Mouse (Mus musculus) layer of hippocampus, postnatal 25 days (tissue): ENCODE data around the gene Psme2. TPM values are rescaled to one million over a fixed set of nuclear protein-coding genes. Genes with fewer than 3 reads are reported as not detected.
A peak's percentile ranks its signal among the peaks of the same experiment; 100 is the strongest.

ENCODE experiments used
- DNase-seq, 2 experiments: peaks; one replicate each; pipeline ENCODE4 v3.0.0; 2022; ENCODE audit warnings: mixed read lengths in 2 of 2, low spot score in 1 of 2; ENCODE audit errors: extremely low spot score in 1 of 2
- total RNA-seq, 2 experiments: library from RNA; stranded (reverse); gene quantifications; 2 replicates each; pipeline ENCODE4 v1.2.3; 2021

Gene Psme2
- total RNA-seq, 2 experiments from 2014 or later = 47.9 to 55.6 TPM

DNA sequence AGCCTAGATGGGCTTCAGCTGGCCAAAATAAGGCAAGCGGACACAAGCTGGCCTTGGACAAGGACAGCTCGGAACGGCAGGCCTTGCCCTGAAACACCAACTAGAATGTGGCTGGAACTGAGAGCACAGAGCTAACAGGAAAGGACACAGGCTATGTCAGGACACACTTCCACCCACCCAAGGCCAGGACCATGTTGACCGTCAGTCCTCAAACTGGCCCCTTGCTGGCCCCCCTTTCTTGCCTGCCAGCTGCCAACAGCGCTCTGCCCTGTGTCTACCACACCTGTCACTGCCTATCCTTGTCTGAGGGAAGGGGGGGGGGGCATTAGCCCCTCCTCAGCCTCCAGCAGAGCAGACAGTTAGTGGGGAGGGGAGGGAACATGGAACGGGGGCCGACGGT is 15.6 kb downstream of the Psme2 start, which contains the start of gene Fitm1:
Fitm1 (plus strand) TSS at position 316 of the 400 bp plus-strand sequence.
- no peak for DNase-seq

- DNase-seq = no peak
These were observed 19.2 kb downstream of the Psme2 start for GRCm38 (mm10) chr14:55571760-55572159.

GRCm38 (mm10) chr14:55570588-55570987 is 20.3 kb downstream of the Psme2 start:
- DNase-seq = no peak

- no peak for DNase-seq
These were observed 23.4 kb downstream of the Psme2 start for GRCm38 (mm10) chr14:55567496-55567895.

DNA sequence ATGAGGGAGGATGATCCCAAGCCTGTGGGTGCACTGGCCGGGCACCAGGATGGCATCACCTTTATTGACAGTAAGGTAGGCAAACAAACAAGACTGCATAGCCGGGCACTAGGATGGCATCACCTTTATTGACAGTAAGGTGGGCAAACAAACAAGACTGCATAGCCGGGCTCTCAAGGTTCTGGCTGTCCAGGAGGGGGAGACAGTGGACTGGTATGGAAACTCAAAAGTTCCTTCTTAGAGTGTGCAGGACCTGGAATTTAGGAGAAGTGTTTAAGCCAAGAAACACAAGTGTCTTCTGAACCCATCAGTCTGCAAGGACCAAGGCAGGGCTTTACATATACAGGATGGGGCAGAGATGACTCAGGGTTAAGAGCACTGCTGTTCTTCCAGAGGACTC is 25.2 kb downstream of the Psme2 start:
- no peak for DNase-seq

DNA sequence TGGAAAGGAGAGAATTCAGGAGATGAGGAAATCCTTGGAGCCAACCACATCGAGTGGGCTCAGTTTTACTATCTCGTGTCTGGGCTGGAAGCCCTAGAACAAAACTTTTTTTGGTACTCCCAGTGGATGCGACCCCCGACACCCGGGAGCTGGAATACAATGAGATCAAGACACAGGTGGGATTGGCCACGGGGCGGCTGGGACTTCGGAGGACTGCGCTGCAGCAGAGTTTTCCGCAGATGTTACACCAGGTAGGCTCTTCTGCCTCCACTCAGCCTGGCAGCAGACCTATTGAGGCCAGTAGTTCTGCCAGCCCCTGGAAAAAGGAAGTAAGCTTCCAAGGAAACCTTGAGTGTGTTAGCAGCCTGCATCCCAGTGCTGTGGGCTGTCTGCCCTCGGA is 27.7 kb downstream of the Psme2 start:
- DNase-seq = no peak

- DNase-seq = no peak
These were observed 29.1 kb downstream of the Psme2 start for GRCm38 (mm10) chr14:55561860-55562259.

DNA sequence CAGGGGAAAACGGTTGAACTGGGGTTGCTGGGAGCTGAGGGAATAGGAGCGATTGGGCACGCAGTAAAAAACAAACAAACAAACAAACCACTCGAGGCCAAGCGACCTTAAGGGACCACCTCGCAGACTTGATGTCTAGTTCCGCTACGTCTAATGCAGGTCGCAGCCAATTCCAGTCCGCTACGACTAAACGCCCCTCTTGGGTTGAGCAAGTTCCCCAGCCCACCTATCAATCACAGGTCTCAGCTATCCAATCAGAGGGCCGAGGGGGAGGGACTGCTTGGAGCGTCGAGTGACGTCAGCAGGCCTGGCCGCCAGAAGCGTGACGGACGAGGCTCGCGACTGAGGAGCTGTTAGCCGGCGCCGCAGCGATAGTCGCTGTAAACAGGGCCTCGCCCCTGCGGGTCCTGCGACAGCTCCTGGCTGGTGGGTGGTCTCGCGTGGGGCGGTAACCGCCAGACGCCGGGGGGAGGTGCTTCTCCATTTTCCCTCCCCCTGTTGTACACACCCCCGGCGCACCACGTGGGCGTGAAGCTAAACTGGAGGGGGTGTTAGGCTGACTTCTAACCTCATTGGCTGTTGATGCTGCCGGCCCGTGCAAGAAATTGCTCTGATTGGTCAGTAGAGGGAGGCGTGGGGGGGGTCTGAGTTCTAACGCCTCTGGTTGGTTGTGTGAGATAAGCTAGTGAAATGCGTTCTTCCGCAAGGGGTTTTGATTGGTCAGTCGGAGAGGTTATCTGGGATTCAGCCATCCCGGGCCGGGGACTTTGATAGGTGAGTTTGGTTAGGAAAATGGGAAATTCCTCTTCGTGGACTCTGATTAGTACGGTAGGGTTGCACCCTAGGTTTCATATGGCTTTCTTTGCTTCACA is 30.5 kb downstream of the Psme2 start, which contains the start of gene A730061H03Rik:
A730061H03Rik (minus strand) TSS at position 205 of the 872 bp plus-strand sequence.
- DNase-seq = peak; percentile 94 to 97

DNA sequence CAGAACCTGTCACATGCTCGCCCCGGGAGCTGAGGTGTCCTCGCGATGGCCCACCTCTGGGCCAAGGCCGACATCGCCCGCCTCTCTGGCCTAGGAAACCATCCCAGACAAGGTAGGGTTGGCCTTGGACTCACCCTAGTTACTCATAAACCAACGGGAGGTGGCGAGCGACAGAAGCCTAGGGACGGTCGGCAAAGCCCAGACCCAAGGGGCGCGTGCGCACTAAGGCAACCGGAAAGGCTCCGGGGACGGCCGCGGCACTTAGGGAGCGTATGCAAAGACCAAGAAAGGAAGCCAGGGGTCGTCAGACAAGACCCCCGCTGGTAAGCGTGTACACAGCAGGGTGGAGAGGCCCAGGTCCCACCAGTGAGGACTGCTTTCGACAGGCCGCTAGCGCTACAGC is 31.1 kb downstream of the Psme2 start, which contains the start of gene Dcaf11:
Dcaf11 (plus strand) TSS at position 208 of the 403 bp plus-strand sequence.
- DNase-seq = peak; percentile 79 to 80

DNA sequence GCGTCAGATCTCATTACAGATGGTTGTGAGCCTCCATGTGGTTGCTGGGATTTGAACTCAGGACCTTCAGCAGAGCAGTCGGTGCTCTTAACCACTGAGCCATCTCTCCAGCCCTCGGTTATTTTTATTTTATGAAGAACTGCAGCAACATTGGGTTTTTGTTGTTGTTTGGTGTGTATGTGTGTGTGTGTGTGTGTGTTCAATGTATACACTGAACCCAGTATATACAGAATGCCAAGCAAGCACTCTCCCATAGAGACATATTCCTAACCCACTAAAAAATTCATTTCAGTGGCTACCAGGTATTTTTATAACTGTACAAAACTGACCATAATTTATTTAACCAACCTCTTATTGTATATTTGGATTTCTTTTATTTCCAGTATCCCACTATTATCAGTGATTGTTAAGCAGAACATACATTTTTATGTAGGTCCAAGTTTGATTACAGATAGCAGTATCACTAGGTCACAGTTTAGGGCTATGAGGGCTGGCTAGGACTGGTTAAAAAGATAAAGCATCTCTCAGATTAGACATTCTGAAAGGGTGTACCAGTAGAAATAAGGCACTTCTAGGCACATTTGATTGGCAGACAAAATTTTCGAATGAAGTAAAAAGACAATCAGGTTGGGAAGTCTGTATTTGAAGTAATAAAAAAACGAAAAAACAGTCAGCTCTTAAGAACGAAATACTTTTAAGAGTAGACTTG is 32.0 kb downstream of the Psme2 start:
- DNase-seq = no peak

DNA sequence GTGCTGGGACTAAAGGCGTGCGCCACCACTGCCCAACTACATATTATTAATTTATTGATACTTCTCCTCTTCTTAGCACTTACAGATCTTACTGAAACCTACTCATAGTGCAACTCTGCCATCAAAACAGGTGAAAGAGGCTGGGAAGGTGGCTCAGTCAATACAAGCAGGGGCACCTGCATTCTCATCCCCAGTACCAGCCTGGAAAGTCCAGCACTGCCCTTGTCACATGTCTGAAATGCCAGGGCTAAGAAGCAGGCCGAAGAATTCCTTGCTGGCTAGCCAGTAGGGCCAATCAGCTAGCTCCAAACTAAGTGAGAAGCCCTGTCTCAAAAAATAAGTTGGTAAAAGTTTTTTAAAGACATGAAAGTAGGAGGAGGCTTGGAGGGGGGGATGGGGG is 33.3 kb downstream of the Psme2 start:
- DNase-seq = no peak

GRCm38 (mm10) chr14:55557003-55557402 is 33.9 kb downstream of the Psme2 start:
- peak in 1 of 2 experiments; percentile 81 for DNase-seq

DNA sequence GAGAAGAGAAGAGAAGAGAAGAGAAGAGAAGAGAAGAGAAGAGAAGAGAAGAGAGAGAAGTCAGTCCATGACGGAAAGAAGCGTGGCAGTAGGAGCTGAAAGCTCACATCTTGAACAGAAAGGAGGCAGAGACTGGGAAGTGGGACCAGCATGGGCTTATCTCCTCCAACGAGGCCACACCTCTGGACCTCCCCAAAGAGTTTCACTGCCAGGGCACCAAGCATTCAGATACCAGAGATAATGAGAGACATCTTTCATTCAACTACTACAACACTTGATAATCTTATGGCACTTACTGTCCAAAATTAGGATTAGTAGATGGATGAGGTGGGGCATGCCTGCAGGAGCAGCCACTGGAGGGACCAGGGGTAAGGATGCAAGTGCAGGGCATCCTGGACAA is 35.1 kb downstream of the Psme2 start:
- no peak for DNase-seq

- DNase-seq = no peak
These were observed 36.3 kb downstream of the Psme2 start for GRCm38 (mm10) chr14:55554635-55555034.

GRCm38 (mm10) chr14:55551794-55552193 is 39.1 kb downstream of the Psme2 start:
- no peak for DNase-seq

DNA sequence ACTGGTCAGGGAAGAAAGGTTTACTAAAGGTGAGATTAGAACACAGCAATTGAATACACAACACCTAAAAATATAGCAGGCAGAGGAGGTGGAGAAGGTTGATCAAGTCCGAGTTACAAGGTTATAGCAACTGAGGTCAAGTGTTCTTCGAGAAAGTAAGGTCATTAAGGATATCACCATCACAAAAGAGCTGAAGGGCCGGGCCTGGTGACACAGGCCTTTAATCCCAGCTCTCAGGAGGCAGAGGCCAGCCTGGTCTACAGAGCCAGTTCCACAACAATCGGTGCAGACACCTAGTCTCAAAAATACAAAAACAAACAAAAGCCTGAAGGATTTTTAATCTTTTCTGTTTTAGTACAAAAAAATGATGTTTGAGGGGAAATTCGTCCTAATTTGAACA is 39.6 kb downstream of the Psme2 start:
- no peak for DNase-seq

- no peak for DNase-seq
These were observed 40.7 kb downstream of the Psme2 start for GRCm38 (mm10) chr14:55550191-55550590.

- DNase-seq = no peak
These were observed 46.6 kb downstream of the Psme2 start for GRCm38 (mm10) chr14:55544334-55544733.

- DNase-seq = no peak
These were observed 48.6 kb downstream of the Psme2 start for GRCm38 (mm10) chr14:55542268-55542667.

DNA sequence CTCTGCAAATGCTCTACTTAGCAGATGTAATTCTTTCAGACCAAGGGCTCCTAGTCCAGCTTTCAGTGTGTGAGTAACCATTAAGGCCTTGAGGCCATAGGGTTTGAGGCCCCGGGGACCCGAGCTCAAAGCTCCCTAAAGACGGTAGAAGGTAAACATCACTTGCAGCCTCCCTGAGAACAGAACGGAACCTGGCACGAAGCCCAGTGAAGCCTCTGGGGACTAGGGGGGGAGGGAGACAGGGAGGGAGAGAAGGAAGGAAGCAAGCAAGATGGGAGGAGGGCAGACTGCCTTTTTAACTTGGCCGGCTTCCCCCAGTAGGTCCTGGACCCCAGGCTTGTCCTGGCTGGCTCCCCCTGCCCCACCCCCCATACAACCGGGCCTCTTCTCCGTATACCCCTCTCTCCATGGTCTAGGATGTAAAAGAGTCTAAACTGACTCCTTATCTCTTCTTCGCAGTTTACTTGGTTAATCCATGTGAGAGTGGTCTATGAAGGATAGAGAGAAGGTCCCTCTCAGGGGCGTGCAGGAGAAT is 50.1 kb downstream of the Psme2 start:
- DNase-seq = peak; percentile 50 to 72
